Mouse (Mus musculus) stomach, postnatal 0 days (tissue): ENCODE data around the gene Kdm8. TPM values are rescaled to one million over a fixed set of nuclear protein-coding genes. Genes with fewer than 3 reads are reported as not detected.

ENCODE experiments used
- ATAC-seq: fragments of 200-750 bp; cut with Nextera tagmentation; 2 replicates; pipeline ENCODE4 v1.8.0; 2017; ENCODE audit not compliant: low FRiP score, low TSS enrichment
- DNase-seq: peaks from one replicate; pipeline ENCODE4 v3.0.0-alpha.2; 2016; ENCODE audit warnings: low spot score
- H3K27ac ChIP-seq: fragments of 300-500 bp; sonication (generic); replicated peaks from 2 replicates; pipeline ENCODE4 v1.5.1; 2014; ENCODE audit warnings: mild to moderate bottlenecking, control low read depth
- H3K27me3 ChIP-seq: fragments of 300-500 bp; sonication (generic); 2 replicates; pipeline ENCODE4 v1.6.1; 2014; ENCODE audit warnings: low read length; ENCODE audit not compliant: control insufficient read depth, insufficient read depth
- H3K36me3 ChIP-seq: fragments of 300-500 bp; sonication (generic); 2 replicates; pipeline ENCODE4 v1.6.1; 2014; ENCODE audit warnings: low read length, mixed read lengths; ENCODE audit not compliant: control insufficient read depth, insufficient read depth
- H3K4me1 ChIP-seq: fragments of 300-500 bp; sonication (generic); replicated peaks from 2 replicates; pipeline ENCODE4 v1.6.1; 2014; ENCODE audit warnings: antibody characterized with exemption; ENCODE audit not compliant: control insufficient read depth, insufficient read depth
- H3K4me2 ChIP-seq: fragments of 300-500 bp; sonication (generic); replicated peaks from 2 replicates; pipeline ENCODE4 v1.6.1; 2014; ENCODE audit warnings: low read depth, mild to moderate bottlenecking, control low read depth, moderate library complexity
- H3K4me3 ChIP-seq: fragments of 300-500 bp; sonication (generic); 2 replicates; pipeline ENCODE4 v1.5.1; 2014; ENCODE audit warnings: low read depth, low read length, control low read depth
- H3K9ac ChIP-seq: fragments of 300-500 bp; sonication (generic); 2 replicates; pipeline ENCODE4 v1.6.1; 2014; ENCODE audit warnings: mild to moderate bottlenecking, low read length, control low read depth, mixed read lengths
- H3K9me3 ChIP-seq: fragments of 300-500 bp; sonication (generic); 2 replicates; pipeline ENCODE4 v1.6.1; 2016; ENCODE audit warnings: low read length; ENCODE audit not compliant: control insufficient read depth
- CTCF ChIP-seq: IDR thresholded peaks from 2 replicates; pipeline ENCODE4 v1.5.1; 2016; ENCODE audit warnings: antibody characterized with exemption, low read depth, mild to moderate bottlenecking, moderate library complexity
- EP300 ChIP-seq: optimal IDR thresholded peaks from 2 replicates; pipeline ENCODE3; 2016; ENCODE audit warnings: antibody characterized with exemption
- WGBS: fragments of 180-500 bp; shearing (Covaris S2); extraction: QIAGEN DNeasy Blood & Tissue Kit; methylation state at CpG from one replicate; pipeline ENCODE4 v1.1.7; 2014; 5-methylcytosine and 5-hydroxymethylcytosine counted together
- polyA plus RNA-seq: library from polyadenylated mRNA; unstranded; fragments of >200 nt; fragmentation: Nextera tagmentation; extraction: Ambion mirVana; gene quantifications from 2 replicates; pipeline ENCODE4 v1.2.1, GENCODE M21; 2015

The Kdm8 gene
- polyA plus RNA-seq, 1 experiment from 2014 or later = 3.8 TPM

- Histone ChIP-seq H3K9me3 (no peaks in the 10 kb centered on the region), H3K27ac (no peak overlapping the region), H3K4me3 (no peak overlapping the region), H3K4me2 (no peak overlapping the region), H3K36me3 (peaks cover 36% of the 10 kb centered on the region), H3K9ac (no peak overlapping the region), H3K4me1 (peaks cover 13% of the 10 kb centered on the region), H3K27me3 (no peaks in the 10 kb centered on the region)
- WGBS = 93% methylated on average over 4 of the region's 4 CpGs
- no peak for ATAC-seq
- no peak for DNase-seq
- TF ChIP-seq EP300 (no peak), CTCF (no peak)
These were observed 26.4 kb downstream of the Kdm8 start for GRCm38 (mm10) chr7:125470901-125471300.

- Histone ChIP-seq H3K9me3 (no peaks in the 10 kb centered on the region), H3K9ac (peak overlapping the region; percentile 28; the same call in 1 of the 2 replicates), H3K4me1 (peaks cover 14% of the 10 kb centered on the region), H3K27me3 (no peaks in the 10 kb centered on the region), H3K4me2 (0 out of 2 replicates have a peak overlapping the region, but pooled peaks have one; percentile 6), H3K4me3 (no peak overlapping the region), H3K27ac (peak overlapping the region; percentile 80), H3K36me3 (peaks cover 25% of the 10 kb centered on the region)
- ATAC-seq (peak; percentile 75), DNase-seq (peak; percentile 76)
- WGBS = 17% methylated on average over 13 of the region's 13 CpGs
- TF ChIP-seq CTCF (peak; percentile 98), EP300 (no peak)
These were observed 27.7 kb downstream of the Kdm8 start for GRCm38 (mm10) chr7:125471991-125472741.

- ATAC-seq (no peak), DNase-seq (no peak)
- Histone ChIP-seq H3K27me3 (no peaks in the 10 kb centered on the region), H3K4me3 (no peak overlapping the region), H3K27ac (peak overlapping the region; percentile 85), H3K9me3 (no peaks in the 10 kb centered on the region), H3K9ac (no peak overlapping the region), H3K36me3 (peaks cover 5% of the 10 kb centered on the region; the same call in 1 of the 2 replicates), H3K4me2 (no peak overlapping the region), H3K4me1 (peaks cover 14% of the 10 kb centered on the region)
- 72% methylated on average over 4 of the region's 4 CpGs for WGBS
- TF ChIP-seq EP300 (no peak), CTCF (no peak)
These were observed 30.1 kb downstream of the Kdm8 start for GRCm38 (mm10) chr7:125474535-125474934.

- H3K9ac ChIP-seq = no peak overlapping the region
- WGBS = 40% methylated on average over 11 of the region's 11 CpGs
- DNase-seq = no peak
These were observed 31.2 kb downstream of the Kdm8 start for GRCm38 (mm10) chr7:125475601-125476251.

GRCm38 (mm10) chr7:125478391-125478984 lies 34.0 kb downstream of the Kdm8 start:
- DNase-seq (no peak), ATAC-seq (peak; percentile 33; the same call in 1 of the 2 replicates)

More at GRCm38 (mm10) chr7:125475601-125476251, 31.2 kb downstream of the Kdm8 start:
- Histone ChIP-seq H3K36me3 (peaks cover 10% of the 10 kb centered on the region; the same call in 1 of the 2 replicates), H3K4me1 (peaks cover 14% of the 10 kb centered on the region), H3K27ac (peak overlapping the region; percentile 85), H3K4me3 (no peak overlapping the region), H3K9me3 (no peaks in the 10 kb centered on the region), H3K27me3 (no peaks in the 10 kb centered on the region), H3K4me2 (no peak overlapping the region)
- peak; percentile 61 for ATAC-seq
- TF ChIP-seq CTCF (peak; percentile 48), EP300 (no peak)

More at GRCm38 (mm10) chr7:125478391-125478984, 34.0 kb downstream of the Kdm8 start:
- no peak overlapping the region for H3K4me2 ChIP-seq
- no peaks in the 10 kb centered on the region for H3K27me3 ChIP-seq
- 0 out of 2 replicates have a peak, but pooled peaks cover 7% of the 10 kb centered on the region for H3K36me3 ChIP-seq
- peak overlapping the region; percentile 56; the same call in 1 of the 2 replicates for H3K27ac ChIP-seq
- TF ChIP-seq EP300 (no peak), CTCF (no peak)
- no peak overlapping the region for H3K9ac ChIP-seq
- WGBS = 51% methylated on average over 7 of the region's 7 CpGs
- no peak overlapping the region for H3K4me3 ChIP-seq
- no peaks in the 10 kb centered on the region for H3K9me3 ChIP-seq
- peaks cover 10% of the 10 kb centered on the region; the same call in 1 of the 2 replicates for H3K4me1 ChIP-seq
